Mouse (Mus musculus) hindbrain, embryonic 13.5 days (tissue): ENCODE data around the gene Taldo1. TPM values are rescaled to one million over a fixed set of nuclear protein-coding genes. Genes with fewer than 3 reads are reported as not detected.

Experiments
- polyA plus RNA-seq: library from polyadenylated mRNA; unstranded; fragments of >200 nt; fragmentation: Nextera tagmentation; extraction: Ambion mirVana; gene quantifications from 2 replicates; pipeline ENCODE4 v1.2.1, GENCODE M21; 2015

Taldo1 gene
- polyA plus RNA-seq, 1 experiment from 2014 or later, result 346 TPM

Other genes starting within 250 kb of the Taldo1 start
- 51.1 and 53.5 TPM in 2 replicates for gene Rnh1, start 219.3 kb upstream of the Taldo1 start, polyA plus RNA-seq
- 109 and 118 TPM in 2 replicates for gene Hras, start 198.2 kb upstream of the Taldo1 start, polyA plus RNA-seq
- 10.3 and 11.2 TPM in 2 replicates for gene Lrrc56, start 198.0 kb upstream of the Taldo1 start, polyA plus RNA-seq
- gene Lmntd2, start 178.1 kb upstream of the Taldo1 start, polyA plus RNA-seq, result 1.2 and 1.8 TPM in 2 replicates
- gene Rassf7, start 176.3 kb upstream of the Taldo1 start, polyA plus RNA-seq, result 27.4 and 32.9 TPM in 2 replicates
- 77.1 and 78.9 TPM in 2 replicates for gene Phrf1, start 163.4 kb upstream of the Taldo1 start, polyA plus RNA-seq
- 1.2 and 1.3 TPM in 2 replicates for gene Irf7, start 125.7 kb upstream of the Taldo1 start, polyA plus RNA-seq
- not detected in 2 replicates for gene Cdhr5, start 115.4 kb upstream of the Taldo1 start, polyA plus RNA-seq
- gene Sct, start 113.1 kb upstream of the Taldo1 start, polyA plus RNA-seq, result 1.5 and 3.2 TPM in 2 replicates
- gene Drd4, start 100.2 kb upstream of the Taldo1 start, polyA plus RNA-seq, result 0.68 and 0.70 TPM in 2 replicates
- 138 and 157 TPM in 2 replicates for gene Deaf1, start 64.5 kb upstream of the Taldo1 start, polyA plus RNA-seq
- 67.7 and 74.7 TPM in 2 replicates for gene Tmem80, start 64.5 kb upstream of the Taldo1 start, polyA plus RNA-seq
- 0.65 and 1.4 TPM in 2 replicates for gene Eps8l2, start 53.3 kb upstream of the Taldo1 start, polyA plus RNA-seq
- gene Gatd1, start 21.9 kb downstream of the Taldo1 start, polyA plus RNA-seq, result 57.4 and 58.5 TPM in 2 replicates
- 68.3 and 73.4 TPM in 2 replicates for gene Cend1, start 37.3 kb downstream of the Taldo1 start, polyA plus RNA-seq
- 71.3 and 76.3 TPM in 2 replicates for gene Slc25a22, start 45.7 kb downstream of the Taldo1 start, polyA plus RNA-seq
- gene Pidd1, start 51.8 kb downstream of the Taldo1 start, polyA plus RNA-seq, result 4.9 and 5.7 TPM in 2 replicates
- 771 and 809 TPM in 2 replicates for gene Rplp2, start 55.2 kb downstream of the Taldo1 start, polyA plus RNA-seq
- gene Pnpla2, start 63.0 kb downstream of the Taldo1 start, polyA plus RNA-seq, result 18.7 TPM in 2 replicates
- 6.9 and 7.2 TPM in 2 replicates for gene Cracr2b, start 68.9 kb downstream of the Taldo1 start, polyA plus RNA-seq
- gene Cd151, start 75.2 kb downstream of the Taldo1 start, polyA plus RNA-seq, result 18.4 and 19.3 TPM in 2 replicates
- gene Polr2l, start 82.9 kb downstream of the Taldo1 start, polyA plus RNA-seq, result 86.5 and 88.1 TPM in 2 replicates
- gene Tspan4, start 83.0 kb downstream of the Taldo1 start, polyA plus RNA-seq, result 34.1 and 35.5 TPM in 2 replicates
- gene Chid1, start 147.7 kb downstream of the Taldo1 start, polyA plus RNA-seq, result 36.6 and 45.5 TPM in 2 replicates
- gene Ap2a2, start 170.0 kb downstream of the Taldo1 start, polyA plus RNA-seq, result 105 and 111 TPM in 2 replicates